Mouse (Mus musculus): ENCODE results near the gene Clk2. TPM values are rescaled to one million over a fixed set of nuclear protein-coding genes. Genes with fewer than 3 reads are reported as not detected.

The Clk2 gene
- polyA plus RNA-seq, 1 experiment, result 22.2 TPM

DNA sequence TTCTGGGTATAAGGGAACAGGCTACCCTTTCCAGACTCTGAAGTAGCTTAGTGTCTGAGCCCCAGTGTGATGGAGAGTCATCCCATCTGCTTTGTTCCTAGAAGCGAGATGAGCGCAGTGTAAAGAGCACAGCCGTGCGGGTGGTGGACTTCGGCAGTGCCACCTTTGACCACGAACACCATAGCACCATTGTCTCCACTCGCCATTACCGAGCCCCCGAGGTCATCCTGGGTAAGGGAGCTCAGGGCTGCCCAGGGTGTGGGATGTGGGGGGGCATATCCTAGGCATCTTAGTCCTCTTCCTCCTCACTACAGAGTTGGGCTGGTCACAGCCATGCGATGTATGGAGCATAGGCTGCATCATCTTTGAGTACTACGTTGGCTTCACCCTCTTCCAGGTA is 10.2 kb downstream of the Clk2 start:
- H3K79me2 ChIP-seq (ENCODE audit: control insufficient read depth, insufficient read depth), result peaks cover 14% of the 10 kb centered on the region
- no peak overlapping the region for H3K4me2 ChIP-seq (ENCODE audit: low read depth)
- no peak overlapping the region for H3K4me3 ChIP-seq
- H3K27me3 ChIP-seq (ENCODE audit: control insufficient read depth, insufficient read depth, insufficient read length), result no peaks in the 10 kb centered on the region
- H3K36me3 ChIP-seq (ENCODE audit: control insufficient read depth, insufficient read depth), result peaks cover 47% of the 10 kb centered on the region
- TF ChIP-seq POLR2A (IDR thresholded peaks at IDR 0.05; ENCODE audit: insufficient read length, low read depth) (no peak), POLR2AphosphoS2 (IDR thresholded peaks at IDR 0.05; ENCODE audit: insufficient read length, low read depth) (peak; percentile 39)
- no peak overlapping the region for H3ac ChIP-seq (ENCODE audit: control insufficient read depth, insufficient read length)

DNA sequence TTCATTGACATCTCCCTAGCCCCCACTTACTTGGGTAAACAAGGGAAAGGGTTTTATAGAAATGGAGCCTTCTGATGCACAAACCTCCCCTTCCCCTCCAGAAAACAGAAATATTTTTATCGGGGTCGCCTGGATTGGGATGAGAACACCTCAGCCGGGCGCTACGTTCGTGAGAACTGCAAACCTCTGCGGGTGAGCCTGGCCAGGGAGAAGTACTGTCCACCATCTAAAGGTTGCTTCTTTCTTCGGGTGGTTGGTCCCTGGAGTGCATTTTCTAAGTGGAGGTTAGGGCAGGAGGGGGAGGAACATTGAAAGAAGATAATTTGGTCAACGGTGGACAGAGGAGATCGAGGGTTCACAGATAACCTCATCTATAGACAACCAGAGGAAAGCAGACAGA is 10.9 kb downstream of the Clk2 start:
- H3K4me2 ChIP-seq (ENCODE audit: low read depth), result no peak overlapping the region

DNA sequence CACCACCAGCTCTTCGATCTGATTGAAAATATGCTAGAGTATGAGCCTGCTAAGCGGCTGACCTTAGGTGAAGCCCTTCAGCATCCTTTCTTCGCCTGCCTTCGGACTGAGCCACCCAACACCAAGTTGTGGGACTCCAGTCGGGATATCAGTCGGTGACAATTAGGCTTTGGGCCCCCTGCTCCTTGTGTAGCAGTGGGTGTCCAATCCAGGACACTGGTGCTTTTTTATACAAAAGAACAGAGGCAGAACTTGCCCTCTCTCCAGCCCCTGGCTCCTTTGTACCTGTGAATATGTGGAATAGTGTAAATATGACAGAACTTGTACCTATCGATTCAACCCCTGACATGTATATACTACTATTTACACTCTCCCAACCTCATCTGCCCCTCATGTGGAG is 11.8 kb downstream of the Clk2 start:
- Histone ChIP-seq H3K36me3 (ENCODE audit: control insufficient read depth, insufficient read depth) (peaks cover 42% of the 10 kb centered on the region), H3K4me3 (no peak overlapping the region), H3K4me2 (ENCODE audit: low read depth) (no peak overlapping the region), H3K27me3 (ENCODE audit: control insufficient read depth, insufficient read depth, insufficient read length) (no peaks in the 10 kb centered on the region), H3ac (ENCODE audit: control insufficient read depth, insufficient read length) (no peak overlapping the region), H3K79me2 (ENCODE audit: control insufficient read depth, insufficient read depth) (peaks cover 14% of the 10 kb centered on the region)
- TF ChIP-seq POLR2AphosphoS2 (IDR thresholded peaks at IDR 0.05; ENCODE audit: insufficient read length, low read depth) (peak; percentile 9), TCF3 (IDR thresholded peaks at IDR 0.05; ENCODE audit: insufficient read length, low read depth) (no peak), MYOG (IDR thresholded peaks at IDR 0.05; ENCODE audit: control insufficient read depth in 1 of 3, insufficient read depth in 1 of 3, insufficient read length in 2 of 3, low read depth in 2 of 3) (no peak), POLR2A (IDR thresholded peaks at IDR 0.05; ENCODE audit: insufficient read length, low read depth) (no peak), MYOD1 (IDR thresholded peaks at IDR 0.05; ENCODE audit: control insufficient read depth in 1 of 3, insufficient read length in 2 of 3, low read depth in 2 of 3) (no peak), MAX (IDR thresholded peaks at IDR 0.05; ENCODE audit: low read depth) (no peak), TCF12 (IDR thresholded peaks at IDR 0.05; ENCODE audit: insufficient read depth, poor library complexity, severe bottlenecking) (no peak)

More for the DNA sequence above, 10.9 kb downstream of the Clk2 start:
- no peak overlapping the region for H3ac ChIP-seq (ENCODE audit: control insufficient read depth, insufficient read length)
- peaks cover 14% of the 10 kb centered on the region for H3K79me2 ChIP-seq (ENCODE audit: control insufficient read depth, insufficient read depth)
- TF ChIP-seq TCF12 (IDR thresholded peaks at IDR 0.05; ENCODE audit: insufficient read depth, poor library complexity, severe bottlenecking) (no peak), POLR2A (IDR thresholded peaks at IDR 0.05; ENCODE audit: insufficient read length, low read depth) (no peak), E2F4 (IDR thresholded peaks at IDR 0.05; ENCODE audit: insufficient read depth) (no peak), TCF3 (IDR thresholded peaks at IDR 0.05; ENCODE audit: insufficient read length, low read depth) (no peak)
- H3K4me3 ChIP-seq, result no peak overlapping the region
- peaks cover 42% of the 10 kb centered on the region for H3K36me3 ChIP-seq (ENCODE audit: control insufficient read depth, insufficient read depth)
- no peaks in the 10 kb centered on the region for H3K27me3 ChIP-seq (ENCODE audit: control insufficient read depth, insufficient read depth, insufficient read length)

DNA sequence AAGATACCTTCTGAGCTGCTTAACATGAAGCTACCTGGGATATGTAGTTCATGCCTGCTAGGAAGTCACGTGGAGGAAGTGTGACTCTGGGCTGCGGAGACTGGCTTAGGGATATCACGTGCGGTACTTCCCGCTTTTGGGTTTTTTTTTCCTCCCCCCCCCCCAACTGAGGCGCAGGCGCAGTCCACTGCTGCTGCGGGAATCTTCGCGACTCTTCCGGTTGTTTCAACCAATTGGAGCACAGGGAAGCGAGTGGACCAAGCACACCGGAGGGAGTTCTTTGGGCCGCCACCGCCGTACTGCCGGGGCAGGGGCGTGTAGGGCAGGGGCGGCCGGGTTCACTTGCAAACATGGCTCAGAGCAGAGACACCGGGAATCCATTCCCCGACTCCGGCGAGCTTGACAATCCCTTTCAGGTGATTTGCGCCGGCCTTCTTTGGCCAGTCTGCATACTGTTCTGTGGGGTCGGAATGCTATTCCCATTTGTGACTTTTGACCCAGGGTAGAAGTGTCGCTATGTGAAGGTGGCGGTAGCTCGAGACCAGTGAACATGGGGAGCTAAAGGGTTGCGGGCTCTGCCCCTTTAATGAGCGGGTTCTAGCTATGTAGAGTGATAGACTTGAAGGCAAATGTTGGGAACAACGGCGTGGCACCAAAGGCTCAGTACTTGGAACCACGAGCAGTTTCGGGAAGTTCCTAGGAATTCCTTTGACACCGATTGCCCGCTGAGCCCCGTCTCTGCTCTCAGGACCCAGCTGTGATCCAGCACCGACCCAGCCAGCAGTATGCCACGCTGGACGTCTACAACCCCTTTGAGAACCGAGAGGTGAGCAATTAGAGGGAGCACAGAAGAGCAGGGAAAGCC is 12.9 kb downstream of the Clk2 start, which contains the start of gene Scamp3:
TSS of gene Scamp3 (plus strand) at position 232 of the 865 bp plus-strand sequence.
- Histone ChIP-seq H3ac (ENCODE audit: control insufficient read depth, insufficient read length) (peak within 1 kb of the TSS; percentile 36), H3K4me2 (ENCODE audit: low read depth) (peak within 1 kb of the TSS; percentile 93), H3K36me3 (ENCODE audit: control insufficient read depth, insufficient read depth) (peaks cover 33% of the 10 kb centered on the region), H3K27me3 (ENCODE audit: control insufficient read depth, insufficient read depth, insufficient read length) (no peaks in the 10 kb centered on the region), H3K79me2 (ENCODE audit: control insufficient read depth, insufficient read depth) (peaks cover 14% of the 10 kb centered on the region), H3K4me3 (peak within 1 kb of the TSS; percentile 87)
- TF ChIP-seq TCF3 (IDR thresholded peaks at IDR 0.05; ENCODE audit: insufficient read length, low read depth) (no peak), MYOD1 (IDR thresholded peaks at IDR 0.05; ENCODE audit: control insufficient read depth in 1 of 3, insufficient read length in 2 of 3, low read depth in 2 of 3) (no peak), POLR2A (IDR thresholded peaks at IDR 0.05; ENCODE audit: insufficient read length, low read depth) (peak; percentile 83), POLR2AphosphoS2 (IDR thresholded peaks at IDR 0.05; ENCODE audit: insufficient read length, low read depth) (peak; percentile 98), USF1 (IDR thresholded peaks at IDR 0.05; ENCODE audit: low read depth) (peak; percentile 99), MAX (IDR thresholded peaks at IDR 0.05; ENCODE audit: low read depth) (peak; percentile 64), SRF (IDR thresholded peaks at IDR 0.05; ENCODE audit: control insufficient read depth, insufficient read length, low read depth) (peak; percentile 69)

DNA sequence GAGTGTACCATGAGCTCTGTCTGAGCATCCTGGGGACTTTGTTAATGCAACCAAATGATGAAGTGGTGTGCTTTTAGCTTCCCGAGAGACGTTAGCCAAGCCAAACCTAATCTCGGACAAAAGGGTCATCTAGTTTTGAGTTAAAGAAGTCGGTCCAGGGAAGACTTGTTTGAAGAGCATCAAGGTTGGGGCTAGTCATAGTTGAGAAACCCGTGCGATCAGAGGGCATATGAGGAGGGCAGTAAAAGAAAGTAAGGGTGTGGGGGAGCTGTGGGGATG is 13.5 kb downstream of the Clk2 start:
- no peak for TF ChIP-seq TCF12 (IDR thresholded peaks at IDR 0.05; ENCODE audit: insufficient read depth, poor library complexity, severe bottlenecking)
- TF ChIP-seq POLR2A (IDR thresholded peaks at IDR 0.05; ENCODE audit: insufficient read length, low read depth), result peak; percentile 8
- peak overlapping the region; percentile 36 for H3ac ChIP-seq (ENCODE audit: control insufficient read depth, insufficient read length)
- no peaks in the 10 kb centered on the region for H3K27me3 ChIP-seq (ENCODE audit: control insufficient read depth, insufficient read depth, insufficient read length)
- peaks cover 27% of the 10 kb centered on the region for H3K36me3 ChIP-seq (ENCODE audit: control insufficient read depth, insufficient read depth)
- peaks cover 14% of the 10 kb centered on the region for H3K79me2 ChIP-seq (ENCODE audit: control insufficient read depth, insufficient read depth)
- peak overlapping the region; percentile 93 for H3K4me2 ChIP-seq (ENCODE audit: low read depth)
- H3K4me3 ChIP-seq, result peak overlapping the region; percentile 87

DNA sequence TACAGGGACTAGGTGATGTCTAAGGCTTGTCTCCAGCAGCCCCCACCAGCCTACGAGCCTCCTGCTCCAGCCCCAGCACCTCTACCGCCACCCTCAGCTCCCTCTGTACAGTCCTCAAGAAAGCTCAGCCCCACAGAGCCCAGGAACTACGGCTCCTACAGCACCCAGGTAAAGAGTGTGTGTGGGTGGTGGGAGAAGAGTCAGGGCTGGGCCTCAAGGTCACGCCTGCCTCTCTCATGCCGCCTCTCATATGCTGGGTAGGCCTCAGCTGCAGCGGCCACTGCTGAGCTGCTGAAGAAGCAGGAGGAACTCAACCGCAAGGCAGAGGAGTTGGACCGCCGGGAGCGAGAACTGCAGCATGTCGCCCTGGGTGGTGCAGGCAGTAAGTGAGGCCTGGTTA is 14.5 kb downstream of the Clk2 start:
- Histone ChIP-seq H3ac (ENCODE audit: control insufficient read depth, insufficient read length) (no peak overlapping the region), H3K4me3 (no peak overlapping the region), H3K27me3 (ENCODE audit: control insufficient read depth, insufficient read depth, insufficient read length) (no peaks in the 10 kb centered on the region), H3K79me2 (ENCODE audit: control insufficient read depth, insufficient read depth) (peaks cover 14% of the 10 kb centered on the region), H3K36me3 (ENCODE audit: control insufficient read depth, insufficient read depth) (peaks cover 17% of the 10 kb centered on the region), H3K4me2 (ENCODE audit: low read depth) (no peak overlapping the region)
- TF ChIP-seq USF1 (IDR thresholded peaks at IDR 0.05; ENCODE audit: low read depth), result no peak
- TF ChIP-seq POLR2A (IDR thresholded peaks at IDR 0.05; ENCODE audit: insufficient read length, low read depth), result no peak
- no peak for TF ChIP-seq SRF (IDR thresholded peaks at IDR 0.05; ENCODE audit: control insufficient read depth, insufficient read length, low read depth)
- TF ChIP-seq E2F4 (IDR thresholded peaks at IDR 0.05; ENCODE audit: insufficient read depth), result no peak
- no peak for TF ChIP-seq MYOD1 (IDR thresholded peaks at IDR 0.05; ENCODE audit: control insufficient read depth in 1 of 3, insufficient read length in 2 of 3, low read depth in 2 of 3)
- no peak for TF ChIP-seq REST (IDR thresholded peaks at IDR 0.05; ENCODE audit: insufficient read depth, insufficient read length)
- TF ChIP-seq TCF3 (IDR thresholded peaks at IDR 0.05; ENCODE audit: insufficient read length, low read depth), result no peak
- TF ChIP-seq MAX (IDR thresholded peaks at IDR 0.05; ENCODE audit: low read depth), result no peak
- TF ChIP-seq MYOG (IDR thresholded peaks at IDR 0.05; ENCODE audit: control insufficient read depth in 1 of 3, insufficient read depth in 1 of 3, insufficient read length in 2 of 3, low read depth in 2 of 3), result no peak
- TF ChIP-seq CEBPB (IDR thresholded peaks at IDR 0.05; ENCODE audit: insufficient read depth, poor library complexity, severe bottlenecking), result no peak
- TF ChIP-seq TCF12 (IDR thresholded peaks at IDR 0.05; ENCODE audit: insufficient read depth, poor library complexity, severe bottlenecking), result no peak
- TF ChIP-seq POLR2AphosphoS2 (IDR thresholded peaks at IDR 0.05; ENCODE audit: insufficient read length, low read depth), result no peak

Data from myocyte (in vitro differentiated cells).